Mouse (Mus musculus) left cerebral cortex, adult 2 months (tissue): ENCODE measurements around the gene Tmem247. TPM values are rescaled to one million over a fixed set of nuclear protein-coding genes. Genes with fewer than 3 reads are reported as not detected.

Source experiments
- DNase-seq, 2 experiments: peaks; one replicate each; pipeline ENCODE4 v3.0.0; 2021 to 2022; ENCODE audit warnings: low spot score in 2 of 2, mixed read lengths in 1 of 2; ENCODE audit errors: extremely low spot score in 1 of 2
- H3K27ac ChIP-seq: fragments of 200-600 bp; 2 replicates; pipeline ENCODE4 v1.8.1; 2022
- H3K4me3 ChIP-seq: fragments of 200-600 bp; 2 replicates; pipeline ENCODE4 v1.8.1; 2022
- CTCF ChIP-seq: fragments of 200-600 bp; IDR thresholded peaks from 2 replicates; pipeline ENCODE4 v1.8.1; 2022; ENCODE audit warnings: antibody characterized with exemption, mild to moderate bottlenecking, moderate library complexity
- intact Hi-C: fragments of 180-260 bp; cut with DNase I; formaldehyde crosslinking; loops from one replicate; pipeline ENCODE4 v1.15.1; 2025
- total RNA-seq, 2 experiments: library from RNA; stranded (reverse); gene quantifications; 2 replicates each; pipeline ENCODE4 v1.2.3; 2021

Gene Tmem247
- total RNA-seq, 2 experiments from 2014 or later: not detected

GRCm38 (mm10) chr17:86903596-86903995, 13.6 kb upstream of the Tmem247 start:
- no peak overlapping the region for H3K4me3 ChIP-seq
- peak; percentile 38 to 42 for DNase-seq
- no peak; the same call in 1 of the 2 replicates for TF ChIP-seq CTCF
- H3K27ac ChIP-seq: no peak overlapping the region
- intact Hi-C loops: no loop called here

- intact Hi-C loops: loop anchor here (2.0 kb wide), 1 partner anchor 367 kb away; no protein-coding TSS in a partner anchor
- TF ChIP-seq CTCF: no peak
Observed at GRCm38 (mm10) chr17:86904206-86904605, 12.9 kb upstream of the Tmem247 start.

GRCm38 (mm10) chr17:86905297-86906135, 11.6 kb upstream of the Tmem247 start:
- peak in 1 of 2 experiments; percentile 52 for DNase-seq
- Histone ChIP-seq H3K4me3 (no peak overlapping the region), H3K27ac (peak overlapping the region; percentile 76)
- TF ChIP-seq CTCF: peak; percentile 49
- intact Hi-C loops: loop anchor here (2.0 to 5.0 kb wide), 5 partner anchors 139 to 743 kb away; no protein-coding TSS in a partner anchor

More at GRCm38 (mm10) chr17:86904206-86904605, 12.9 kb upstream of the Tmem247 start:
- Histone ChIP-seq H3K4me3 (no peak overlapping the region), H3K27ac (no peak overlapping the region)
- no peak for DNase-seq

GRCm38 (mm10) chr17:86906136-86906461, 11.0 kb upstream of the Tmem247 start:
- intact Hi-C loops: loop anchor here (2.0 to 5.0 kb wide), 4 partner anchors 139 to 744 kb away; no protein-coding TSS in a partner anchor
- Histone ChIP-seq H3K4me3 (no peak overlapping the region), H3K27ac (peak overlapping the region; percentile 76)
- peak; percentile 91 for TF ChIP-seq CTCF
- peak; percentile 80 to 86 for DNase-seq

- DNase-seq: peak in 1 of 2 experiments; percentile 10
- Histone ChIP-seq H3K4me3 (no peak overlapping the region), H3K27ac (no peak overlapping the region)
- intact Hi-C loops: loop anchor here (2.0 to 5.0 kb wide), 4 partner anchors 138 to 744 kb away; no protein-coding TSS in a partner anchor
- TF ChIP-seq CTCF: no peak; the same call in 1 of the 2 replicates
Observed at GRCm38 (mm10) chr17:86906601-86907000, 10.5 kb upstream of the Tmem247 start.

- Histone ChIP-seq H3K4me3 (no peak overlapping the region), H3K27ac (no peak overlapping the region)
- DNase-seq: peak in 1 of 2 experiments; percentile 5
- no peak for TF ChIP-seq CTCF
- intact Hi-C loops: loop anchor here (2.0 to 5.0 kb wide), 4 partner anchors 138 to 745 kb away; no protein-coding TSS in a partner anchor
Observed at GRCm38 (mm10) chr17:86907092-86907491, 10.1 kb upstream of the Tmem247 start.

- intact Hi-C loops: loop anchor here (5.0 kb wide), 1 partner anchor 746 kb away; no protein-coding TSS in a partner anchor
- peak; percentile 6 to 8 for DNase-seq
Observed at GRCm38 (mm10) chr17:86908316-86908715, 8.8 kb upstream of the Tmem247 start.

GRCm38 (mm10) chr17:86909733-86910495, 7.2 kb upstream of the Tmem247 start:
- Histone ChIP-seq H3K4me3 (no peak overlapping the region), H3K27ac (no peak overlapping the region)
- peak; percentile 63 for TF ChIP-seq CTCF
- intact Hi-C loops: loop anchor here (5.0 kb wide), 1 partner anchor 748 kb away; no protein-coding TSS in a partner anchor
- DNase-seq: peak; percentile 34 to 39

More at GRCm38 (mm10) chr17:86908316-86908715, 8.8 kb upstream of the Tmem247 start:
- H3K27ac ChIP-seq: no peak overlapping the region
- no peak overlapping the region for H3K4me3 ChIP-seq
- no peak for TF ChIP-seq CTCF

- Histone ChIP-seq H3K27ac (no peak overlapping the region), H3K4me3 (no peak overlapping the region)
- intact Hi-C loops: no loop called here
- peak; percentile 8 to 11 for DNase-seq
- TF ChIP-seq CTCF: no peak
Observed at GRCm38 (mm10) chr17:86911261-86911660, 5.9 kb upstream of the Tmem247 start.

- intact Hi-C loops: no loop called here
- Histone ChIP-seq H3K4me3 (no peak overlapping the region), H3K27ac (no peak overlapping the region)
- peak; percentile 13 to 53 for DNase-seq
- TF ChIP-seq CTCF: no peak
Observed at GRCm38 (mm10) chr17:86913003-86913607, 4.0 kb upstream of the Tmem247 start.

- intact Hi-C loops: no loop called here
- no peak overlapping the region for H3K27ac ChIP-seq
- no peak overlapping the region for H3K4me3 ChIP-seq
- no peak; the same call in 1 of the 2 replicates for TF ChIP-seq CTCF
- no peak for DNase-seq
Observed at GRCm38 (mm10) chr17:86915540-86915939, 1.6 kb upstream of the Tmem247 start.
